Mouse (Mus musculus) heart, embryonic 14.5 days (tissue): ENCODE data around the gene Cib3. TPM values are rescaled to one million over a fixed set of nuclear protein-coding genes. Genes with fewer than 3 reads are reported as not detected.

ENCODE experiments used
- ATAC-seq: fragments of 200-750 bp; cut with Nextera tagmentation; 2 replicates; pipeline ENCODE4 v1.8.0; 2017; ENCODE audit warnings: low read depth, moderate TSS enrichment; ENCODE audit not compliant: insufficient number of reproducible peaks, insufficient read depth, low FRiP score
- H3K27ac ChIP-seq, 2 experiments: fragments of 200-500 bp in 1 of 2; fragments of 300-500 bp in 1 of 2; sonication (generic) in 1 of 2; replicated peaks in 1 of 2; 2 replicates each; pipeline ENCODE4 v1.5.1; 2012 to 2014; ENCODE audit warnings: low read depth in 2 of 2, low read length in 2 of 2, control low read depth in 1 of 2, mild to moderate bottlenecking in 1 of 2, mixed read lengths in 1 of 2; ENCODE audit not compliant: control insufficient read depth in 1 of 2, insufficient read depth in 1 of 2
- H3K27me3 ChIP-seq: fragments of 300-500 bp; sonication (generic); 2 replicates; pipeline ENCODE4 v1.6.1; 2014; ENCODE audit warnings: mild to moderate bottlenecking, low read length, control low read depth; ENCODE audit not compliant: control insufficient read depth, insufficient read depth
- H3K36me3 ChIP-seq: fragments of 300-500 bp; sonication (generic); 2 replicates; pipeline ENCODE4 v1.6.1; 2014; ENCODE audit warnings: mild to moderate bottlenecking, control low read depth, low read length, mixed read lengths; ENCODE audit not compliant: control insufficient read depth, insufficient read depth
- H3K4me1 ChIP-seq, 2 experiments: fragments of 200-500 bp in 1 of 2; fragments of 300-500 bp in 1 of 2; sonication (generic) in 1 of 2; 2 replicates each; pipeline ENCODE4 v1.6.1; 2012 to 2014; ENCODE audit warnings: low read length in 2 of 2, control low read depth in 1 of 2, mixed read lengths in 1 of 2; ENCODE audit not compliant: control insufficient read depth in 2 of 2, insufficient read depth in 2 of 2
- H3K4me2 ChIP-seq: fragments of 300-500 bp; sonication (generic); 2 replicates; pipeline ENCODE4 v1.6.1; 2014; ENCODE audit warnings: mild to moderate bottlenecking, low read length
- H3K4me3 ChIP-seq, 2 experiments: fragments of 200-500 bp in 1 of 2; fragments of 300-500 bp in 1 of 2; sonication (generic) in 1 of 2; 2 replicates each; pipeline ENCODE4 v1.5.1; 2012 to 2014; ENCODE audit warnings: low read length in 2 of 2, mild to moderate bottlenecking in 2 of 2, control low read depth in 1 of 2, low read depth in 1 of 2, moderate library complexity in 1 of 2; ENCODE audit not compliant: control insufficient read depth in 1 of 2, insufficient read depth in 1 of 2
- H3K9ac ChIP-seq: fragments of 300-500 bp; sonication (generic); 2 replicates; pipeline ENCODE4 v1.6.1; 2014; ENCODE audit warnings: mild to moderate bottlenecking, low read length
- H3K9me3 ChIP-seq: fragments of 300-500 bp; sonication (generic); 2 replicates; pipeline ENCODE4 v1.6.1; 2016; ENCODE audit warnings: low read length, control low read depth; ENCODE audit not compliant: control insufficient read depth
- WGBS: fragments of 180-500 bp; shearing (Covaris S2); extraction: QIAGEN DNeasy Blood & Tissue Kit; methylation state at CpG from one replicate; pipeline ENCODE4 v1.1.7; 2014; 5-methylcytosine and 5-hydroxymethylcytosine counted together
- polyA plus RNA-seq: library from polyadenylated mRNA; unstranded; fragments of >200 nt; fragmentation: Nextera tagmentation; extraction: Ambion mirVana; gene quantifications from 2 replicates; pipeline ENCODE4 v1.2.1, GENCODE M21; 2014

Cib3 gene
- polyA plus RNA-seq, 1 experiment from 2014 or later, result not detected

GRCm38 (mm10) chr8:72158726-72159125 lies 53.9 kb downstream of the Cib3 start:
- Histone ChIP-seq H3K9ac (no peak overlapping the region), H3K4me2 (no peak overlapping the region), H3K4me1 (peaks cover 7 to 18% of the 10 kb centered on the region in 2 experiments), H3K9me3 (no peaks in the 10 kb centered on the region), H3K36me3 (peaks cover 10% of the 10 kb centered on the region), H3K27me3 (no peaks in the 10 kb centered on the region), H3K4me3 (no peak overlapping the region), H3K27ac (no peak overlapping the region)
- 74% methylated on average over 3 of the region's 3 CpGs for WGBS
- ATAC-seq, result no peak

- Histone ChIP-seq H3K4me2 (no peak overlapping the region), H3K4me3 (no peak overlapping the region), H3K4me1 (peaks cover 7 to 18% of the 10 kb centered on the region in 2 experiments), H3K36me3 (peaks cover 10% of the 10 kb centered on the region), H3K27ac (no peak overlapping the region), H3K9ac (no peak overlapping the region), H3K9me3 (no peaks in the 10 kb centered on the region), H3K27me3 (no peaks in the 10 kb centered on the region)
- WGBS, result 81% methylated on average over 2 of the region's 2 CpGs
- no peak for ATAC-seq
Observed at GRCm38 (mm10) chr8:72158096-72158495, 54.5 kb downstream of the Cib3 start.

Other genes with a start within 250 kb of the Cib3 start
- 0.73 and 1.7 TPM in 2 replicates for gene Cyp4f18, start 203.2 kb downstream of the Cib3 start, polyA plus RNA-seq
- not detected in 2 replicates for gene Olfr372, start 171.6 kb downstream of the Cib3 start, polyA plus RNA-seq
- not detected in 2 replicates for gene Olfr373, start 129.7 kb downstream of the Cib3 start, polyA plus RNA-seq
- not detected in 2 replicates for gene Olfr374, start 105.8 kb downstream of the Cib3 start, polyA plus RNA-seq
- 305 and 318 TPM in 2 replicates for gene Tpm4, start 77.9 kb downstream of the Cib3 start, polyA plus RNA-seq
- gene Rab8a, start 51.6 kb downstream of the Cib3 start, polyA plus RNA-seq, result 57.8 and 58.2 TPM in 2 replicates
- not detected in 2 replicates for gene Hsh2d, start 23.2 kb downstream of the Cib3 start, polyA plus RNA-seq
- not detected in 2 replicates for gene Gm11034, start 799 bp upstream of the Cib3 start, polyA plus RNA-seq
- gene Fam32a, start 6.9 kb upstream of the Cib3 start, polyA plus RNA-seq, result 39.6 and 42.3 TPM in 2 replicates
- gene Ap1m1, start 27.2 kb upstream of the Cib3 start, polyA plus RNA-seq, result 108 TPM in 2 replicates
- gene Gm10282, start 92.4 kb upstream of the Cib3 start, polyA plus RNA-seq, result 17.9 and 18.1 TPM in 2 replicates
- 22.0 and 24.1 TPM in 2 replicates for gene Klf2, start 106.2 kb upstream of the Cib3 start, polyA plus RNA-seq
- gene Eps15l1, start 208.6 kb upstream of the Cib3 start, polyA plus RNA-seq, result 39.4 and 44.1 TPM in 2 replicates
- 1.6 TPM in 2 replicates for gene Calr3, start 231.0 kb upstream of the Cib3 start, polyA plus RNA-seq
- gene 1700030K09Rik, start 231.0 kb upstream of the Cib3 start, polyA plus RNA-seq, result 8.1 and 9.4 TPM in 2 replicates